Mouse (Mus musculus) neural tube, embryonic 11.5 days (tissue): ENCODE measurements around the gene Gm42372. TPM values are rescaled to one million over a fixed set of nuclear protein-coding genes. Genes with fewer than 3 reads are reported as not detected.
A peak's percentile ranks its signal among the peaks of the same experiment; 100 is the strongest.

Experiments used
- ATAC-seq: fragments of 200-750 bp; cut with Nextera tagmentation; 2 replicates; pipeline ENCODE4 v1.8.0; 2017; ENCODE audit warnings: moderate number of reproducible peaks, mild to moderate bottlenecking, moderate TSS enrichment, moderate library complexity; ENCODE audit not compliant: insufficient read depth, low FRiP score, low TSS enrichment
- DNase-seq: peaks from one replicate; pipeline ENCODE4 v3.0.0-alpha.2; 2015; ENCODE audit warnings: low spot score
- H3K27ac ChIP-seq: fragments of 300-500 bp; sonication (generic); 2 replicates; pipeline ENCODE4 v1.5.1; 2014; ENCODE audit warnings: low read depth, mild to moderate bottlenecking, low read length
- H3K27me3 ChIP-seq: fragments of 300-500 bp; sonication (generic); 2 replicates; pipeline ENCODE4 v1.6.1; 2014; ENCODE audit warnings: mild to moderate bottlenecking, low read length, mixed read lengths; ENCODE audit not compliant: control insufficient read depth, insufficient read depth
- H3K36me3 ChIP-seq: fragments of 300-500 bp; sonication (generic); 2 replicates; pipeline ENCODE4 v1.6.1; 2014; ENCODE audit warnings: mild to moderate bottlenecking, low read length, moderate library complexity, mixed read lengths; ENCODE audit not compliant: control insufficient read depth, insufficient read depth
- H3K4me1 ChIP-seq: fragments of 300-500 bp; sonication (generic); 2 replicates; pipeline ENCODE4 v1.6.1; 2014; ENCODE audit warnings: low read length, mixed read lengths; ENCODE audit not compliant: control insufficient read depth, insufficient read depth
- H3K4me2 ChIP-seq: fragments of 300-500 bp; sonication (generic); 2 replicates; pipeline ENCODE4 v1.6.1; 2014; ENCODE audit warnings: low read depth, mild to moderate bottlenecking, moderate library complexity
- H3K4me3 ChIP-seq: fragments of 300-500 bp; sonication (generic); 2 replicates; pipeline ENCODE4 v1.5.1; 2014; ENCODE audit warnings: low read depth, low read length
- H3K9ac ChIP-seq: fragments of 300-500 bp; sonication (generic); 2 replicates; pipeline ENCODE4 v1.6.1; 2014; ENCODE audit warnings: mild to moderate bottlenecking, low read length
- H3K9me3 ChIP-seq: fragments of 300-500 bp; sonication (generic); 2 replicates; pipeline ENCODE4 v1.6.1; 2016; ENCODE audit warnings: low read length; ENCODE audit not compliant: control insufficient read depth
- WGBS: fragments of 180-500 bp; shearing (Covaris S2); extraction: QIAGEN DNeasy Blood & Tissue Kit; methylation state at CpG from one replicate; pipeline ENCODE4 v1.1.7; 2014; 5-methylcytosine and 5-hydroxymethylcytosine counted together
- polyA plus RNA-seq: library from polyadenylated mRNA; unstranded; fragments of >200 nt; fragmentation: Nextera tagmentation; extraction: Ambion mirVana; gene quantifications from 2 replicates; pipeline ENCODE4 v1.2.1, GENCODE M21; 2014

The Gm42372 gene
- polyA plus RNA-seq, 1 experiment from 2014 or later = 1.8 TPM

- ATAC-seq (peak; percentile 64), DNase-seq (peak; percentile 75)
- WGBS = 1% methylated on average over 27 of the region's 27 CpGs
- Histone ChIP-seq H3K27ac (no peak overlapping the region), H3K4me3 (peak overlapping the region; percentile 45), H3K27me3 (no peaks in the 10 kb centered on the region), H3K36me3 (no peaks in the 10 kb centered on the region), H3K4me1 (peaks cover 20% of the 10 kb centered on the region), H3K9me3 (no peaks in the 10 kb centered on the region), H3K4me2 (peak overlapping the region; percentile 47), H3K9ac (peak overlapping the region; percentile 29)
Measured at GRCm38 (mm10) chr7:16993651-16994399, 10.9 kb downstream of the Gm42372 start.

GRCm38 (mm10) chr7:16994400-16994799 lies 11.5 kb downstream of the Gm42372 start:
- peaks cover 20% of the 10 kb centered on the region for H3K4me1 ChIP-seq
- 12% methylated on average over 20 of the region's 20 CpGs for WGBS
- H3K4me2 ChIP-seq = peak overlapping the region; percentile 47
- ATAC-seq (no peak), DNase-seq (peak; percentile 32)
- H3K9me3 ChIP-seq = no peaks in the 10 kb centered on the region
- peak overlapping the region; percentile 29 for H3K9ac ChIP-seq
- H3K36me3 ChIP-seq = no peaks in the 10 kb centered on the region
- no peaks in the 10 kb centered on the region for H3K27me3 ChIP-seq
- H3K27ac ChIP-seq = no peak overlapping the region
- H3K4me3 ChIP-seq = peak overlapping the region; percentile 45

- H3K27me3 ChIP-seq = no peaks in the 10 kb centered on the region
- H3K4me2 ChIP-seq = peak overlapping the region; percentile 47
- ATAC-seq = no peak
- no peak for DNase-seq
- peak overlapping the region; percentile 45; the same call in 1 of the 2 replicates for H3K4me3 ChIP-seq
- no peaks in the 10 kb centered on the region for H3K36me3 ChIP-seq
- H3K9ac ChIP-seq = no peak overlapping the region
- no peaks in the 10 kb centered on the region for H3K9me3 ChIP-seq
- no peak overlapping the region for H3K27ac ChIP-seq
- WGBS = 90% methylated on average over 4 of the region's 4 CpGs
- peaks cover 20% of the 10 kb centered on the region for H3K4me1 ChIP-seq
Measured at GRCm38 (mm10) chr7:16995345-16995744, 12.5 kb downstream of the Gm42372 start.

GRCm38 (mm10) chr7:16999233-16999632 lies 16.3 kb downstream of the Gm42372 start:
- peaks cover 12% of the 10 kb centered on the region; the same call in 1 of the 2 replicates for H3K4me1 ChIP-seq
- no peak overlapping the region for H3K27ac ChIP-seq
- WGBS = 71% methylated on average over 4 of the region's 4 CpGs
- no peaks in the 10 kb centered on the region for H3K27me3 ChIP-seq
- no peaks in the 10 kb centered on the region for H3K9me3 ChIP-seq
- DNase-seq = no peak
- no peak overlapping the region for H3K9ac ChIP-seq
- no peak for ATAC-seq
- peaks cover 3% of the 10 kb centered on the region for H3K36me3 ChIP-seq
- H3K4me3 ChIP-seq = no peak overlapping the region
- H3K4me2 ChIP-seq = no peak overlapping the region

- 20% methylated on average over 4 of the region's 4 CpGs for WGBS
- Histone ChIP-seq H3K27me3 (no peaks in the 10 kb centered on the region), H3K27ac (no peak overlapping the region), H3K36me3 (peaks cover 5% of the 10 kb centered on the region), H3K4me1 (peaks cover 10% of the 10 kb centered on the region; the same call in 1 of the 2 replicates), H3K9ac (no peak overlapping the region), H3K4me2 (no peak overlapping the region), H3K9me3 (no peaks in the 10 kb centered on the region), H3K4me3 (no peak overlapping the region)
- DNase-seq (peak; percentile 86), ATAC-seq (no peak)
Measured at GRCm38 (mm10) chr7:16999650-17000049, 16.8 kb downstream of the Gm42372 start.

GRCm38 (mm10) chr7:17002375-17003195 lies 19.7 kb downstream of the Gm42372 start:
- WGBS = 10% methylated on average over 7 of the region's 7 CpGs

GRCm38 (mm10) chr7:17003230-17003960 lies 20.5 kb downstream of the Gm42372 start:
- no peaks in the 10 kb centered on the region for H3K4me1 ChIP-seq
- no peaks in the 10 kb centered on the region for H3K27me3 ChIP-seq
- H3K9me3 ChIP-seq = no peaks in the 10 kb centered on the region
- peaks cover 13% of the 10 kb centered on the region for H3K36me3 ChIP-seq
- ATAC-seq (no peak), DNase-seq (no peak)
- H3K27ac ChIP-seq = no peak overlapping the region
- no peak overlapping the region for H3K9ac ChIP-seq
- no peak overlapping the region for H3K4me3 ChIP-seq
- WGBS = 72% methylated on average over 7 of the region's 7 CpGs
- no peak overlapping the region for H3K4me2 ChIP-seq

More at GRCm38 (mm10) chr7:17002375-17003195, 19.7 kb downstream of the Gm42372 start:
- DNase-seq = peak; percentile 86
- no peak overlapping the region for H3K4me2 ChIP-seq
- no peaks in the 10 kb centered on the region for H3K9me3 ChIP-seq
- peak; percentile 42 for ATAC-seq
- no peak overlapping the region for H3K4me3 ChIP-seq
- peaks cover 13% of the 10 kb centered on the region for H3K36me3 ChIP-seq
- no peak overlapping the region for H3K27ac ChIP-seq
- H3K27me3 ChIP-seq = no peaks in the 10 kb centered on the region
- no peaks in the 10 kb centered on the region for H3K4me1 ChIP-seq
- no peak overlapping the region for H3K9ac ChIP-seq

- 86% methylated on average over 7 of the region's 7 CpGs for WGBS
- H3K9ac ChIP-seq = no peak overlapping the region
- no peak overlapping the region for H3K27ac ChIP-seq
- no peak for DNase-seq
- no peak for ATAC-seq
- H3K27me3 ChIP-seq = no peaks in the 10 kb centered on the region
- H3K4me1 ChIP-seq = no peaks in the 10 kb centered on the region
- H3K9me3 ChIP-seq = no peaks in the 10 kb centered on the region
- H3K36me3 ChIP-seq = peaks cover 20% of the 10 kb centered on the region
- H3K4me3 ChIP-seq = no peak overlapping the region
- H3K4me2 ChIP-seq = no peak overlapping the region
Measured at GRCm38 (mm10) chr7:17004716-17005115, 21.8 kb downstream of the Gm42372 start.
